Mouse (Mus musculus) heart, postnatal 0 days (tissue): ENCODE results near the gene Mthfd2l. TPM values are rescaled to one million over a fixed set of nuclear protein-coding genes. Genes with fewer than 3 reads are reported as not detected.

Experiments
- ATAC-seq: fragments of 200-750 bp; cut with Nextera tagmentation; 2 replicates; pipeline ENCODE4 v1.8.0; 2017; ENCODE audit warnings: low read depth, moderate number of reproducible peaks, moderate library complexity; ENCODE audit not compliant: insufficient read depth
- DNase-seq: peaks from one replicate; pipeline ENCODE4 v3.0.0-alpha.2; 2016; ENCODE audit warnings: low spot score
- H3K27ac ChIP-seq: fragments of 300-500 bp; sonication (generic); 2 replicates; pipeline ENCODE4 v1.5.1; 2014; ENCODE audit warnings: low read depth, mild to moderate bottlenecking
- H3K27me3 ChIP-seq: fragments of 300-500 bp; sonication (generic); 2 replicates; pipeline ENCODE4 v1.6.1; 2014; ENCODE audit warnings: low read length, mixed read lengths; ENCODE audit not compliant: control insufficient read depth, insufficient read depth
- H3K36me3 ChIP-seq: fragments of 300-500 bp; sonication (generic); replicated peaks from 2 replicates; pipeline ENCODE4 v1.6.1; 2014; ENCODE audit warnings: low read length, mixed read lengths; ENCODE audit not compliant: control insufficient read depth, insufficient read depth
- H3K4me1 ChIP-seq: fragments of 300-500 bp; sonication (generic); 2 replicates; pipeline ENCODE4 v1.6.1; 2014; ENCODE audit warnings: antibody characterized with exemption; ENCODE audit not compliant: control insufficient read depth, insufficient read depth
- H3K4me2 ChIP-seq: fragments of 300-500 bp; sonication (generic); 2 replicates; pipeline ENCODE4 v1.6.1; 2014; ENCODE audit warnings: low read depth, mild to moderate bottlenecking, low read length, moderate library complexity
- H3K4me3 ChIP-seq: fragments of 300-500 bp; sonication (generic); 2 replicates; pipeline ENCODE4 v1.5.1; 2014; ENCODE audit warnings: low read depth, low read length
- H3K9ac ChIP-seq: fragments of 300-500 bp; sonication (generic); replicated peaks from 2 replicates; pipeline ENCODE4 v1.6.1; 2014; ENCODE audit warnings: low read depth, low read length, mixed read lengths
- H3K9me3 ChIP-seq: fragments of 300-500 bp; sonication (generic); replicated peaks from 2 replicates; pipeline ENCODE4 v1.6.1; 2016; ENCODE audit warnings: low read length; ENCODE audit not compliant: control insufficient read depth
- CTCF ChIP-seq: IDR thresholded peaks from 2 replicates; pipeline ENCODE4 v1.5.1; 2016; ENCODE audit warnings: antibody characterized with exemption, control low read depth, low read depth
- EP300 ChIP-seq: IDR thresholded peaks from 2 replicates; pipeline ENCODE4 v1.6.1; 2016; ENCODE audit warnings: antibody characterized with exemption, low read depth
- WGBS: fragments of 180-500 bp; shearing (Covaris S2); extraction: QIAGEN DNeasy Blood & Tissue Kit; methylation state at CpG from one replicate; pipeline ENCODE4 v1.1.7; 2014; 5-methylcytosine and 5-hydroxymethylcytosine counted together
- polyA plus RNA-seq: library from polyadenylated mRNA; unstranded; fragments of >200 nt; fragmentation: Nextera tagmentation; extraction: Ambion mirVana; gene quantifications from 2 replicates; pipeline ENCODE4 v1.2.1, GENCODE M21; 2015
- total RNA-seq: library from RNA; depleted of rRNA; stranded (reverse); fragments of >200 nt; gene quantifications from 2 replicates; pipeline ENCODE4 v1.2.3, GENCODE M21; 2014; ENCODE audit warnings: low replicate concordance

The Mthfd2l gene
- total and polyA plus RNA-seq, 2 experiments from 2014 or later: 29.2 to 88.5 TPM

- H3K9ac ChIP-seq: no peak overlapping the region
- H3K27ac ChIP-seq: no peak overlapping the region
- no peaks in the 10 kb centered on the region for H3K9me3 ChIP-seq
- no peaks in the 10 kb centered on the region for H3K36me3 ChIP-seq
- 52% methylated on average over 7 of the region's 7 CpGs for WGBS
- no peak for ATAC-seq
- no peak for DNase-seq
- no peak for TF ChIP-seq EP300
- no peak for TF ChIP-seq CTCF
- no peak overlapping the region for H3K4me3 ChIP-seq
- peaks cover 20% of the 10 kb centered on the region for H3K27me3 ChIP-seq
- H3K4me1 ChIP-seq: 0 out of 2 replicates have a peak, but pooled peaks cover 4% of the 10 kb centered on the region
- H3K4me2 ChIP-seq: no peak overlapping the region
These were observed 30.8 kb upstream of the Mthfd2l start for GRCm38 (mm10) chr5:90900147-90900546.

- ATAC-seq: no peak
These were observed 30.2 kb upstream of the Mthfd2l start for GRCm38 (mm10) chr5:90900688-90901087.

GRCm38 (mm10) chr5:90902380-90903260, 28.3 kb upstream of the Mthfd2l start:
- no peak overlapping the region for H3K27ac ChIP-seq
- ATAC-seq: no peak
- H3K4me1 ChIP-seq: 0 out of 2 replicates have a peak, but pooled peaks cover 4% of the 10 kb centered on the region
- H3K4me2 ChIP-seq: peak overlapping the region; percentile 61
- no peak for TF ChIP-seq EP300
- peak; percentile 26 for TF ChIP-seq CTCF
- WGBS: 6% methylated on average over 10 of the region's 10 CpGs
- no peaks in the 10 kb centered on the region for H3K36me3 ChIP-seq
- peaks cover 28% of the 10 kb centered on the region for H3K27me3 ChIP-seq
- no peak overlapping the region for H3K9ac ChIP-seq
- DNase-seq: no peak
- peak overlapping the region; percentile 32 for H3K4me3 ChIP-seq
- H3K9me3 ChIP-seq: no peaks in the 10 kb centered on the region

More at GRCm38 (mm10) chr5:90900688-90901087, 30.2 kb upstream of the Mthfd2l start:
- Histone ChIP-seq H3K4me2 (no peak overlapping the region), H3K27ac (no peak overlapping the region), H3K9ac (no peak overlapping the region), H3K27me3 (peaks cover 23% of the 10 kb centered on the region), H3K4me3 (no peak overlapping the region), H3K9me3 (no peaks in the 10 kb centered on the region), H3K4me1 (0 out of 2 replicates have a peak, but pooled peaks cover 4% of the 10 kb centered on the region), H3K36me3 (no peaks in the 10 kb centered on the region)
- no peak for DNase-seq
- 68% methylated on average over 7 of the region's 7 CpGs for WGBS
- no peak for TF ChIP-seq CTCF
- TF ChIP-seq EP300: no peak

GRCm38 (mm10) chr5:90903339-90904020, 27.4 kb upstream of the Mthfd2l start, which contains the start of gene Cxcl2:
TSS of gene Cxcl2 (plus strand) at chr5:90903871.
- peak within 1 kb of the TSS; percentile 61 for H3K4me2 ChIP-seq
- H3K9me3 ChIP-seq: no peaks in the 10 kb centered on the region
- H3K4me3 ChIP-seq: peak within 1 kb of the TSS; percentile 32
- H3K36me3 ChIP-seq: no peaks in the 10 kb centered on the region
- DNase-seq (no peak), ATAC-seq (no peak)
- WGBS: 7% methylated on average over 22 of the region's 22 CpGs
- H3K9ac ChIP-seq: no peak within 1 kb of the TSS
- H3K27me3 ChIP-seq: peaks cover 28% of the 10 kb centered on the region
- TF ChIP-seq EP300 (no peak), CTCF (no peak)
- no peak within 1 kb of the TSS for H3K27ac ChIP-seq
- 0 out of 2 replicates have a peak, but pooled peaks cover 4% of the 10 kb centered on the region for H3K4me1 ChIP-seq

- 2% methylated on average over 2 of the region's 2 CpGs for WGBS
- TF ChIP-seq EP300 (no peak), CTCF (peak; percentile 88)
- no peaks in the 10 kb centered on the region for H3K36me3 ChIP-seq
These were observed 21.9 kb upstream of the Mthfd2l start for GRCm38 (mm10) chr5:90908983-90909382.

More at GRCm38 (mm10) chr5:90908983-90909382, 21.9 kb upstream of the Mthfd2l start:
- Histone ChIP-seq H3K27ac (no peak overlapping the region), H3K27me3 (peaks cover 19% of the 10 kb centered on the region), H3K4me1 (no peaks in the 10 kb centered on the region), H3K4me2 (no peak overlapping the region), H3K9me3 (no peaks in the 10 kb centered on the region), H3K4me3 (no peak overlapping the region), H3K9ac (no peak overlapping the region)
- DNase-seq (peak; percentile 43), ATAC-seq (no peak)
